ENCODE assay signal across 28 mouse cellular contexts in genomic region chrX:134158151-134158550, GRCm38 (mm10). TPM values are rescaled to one million over a fixed set of nuclear protein-coding genes. Genes with fewer than 3 reads are reported as not detected.
A peak's percentile ranks its signal among the peaks of the same experiment; 100 is the strongest.
DNase-seq lines count a peak whose midpoint lies in the region.
"Had no signal": no experiment of that assay in that cellular context is flagged by ENCODE, and none has a peak within 500 bp of the region (broad histone marks: within the 10 kb centered on the region; RNA-seq: fewer than 3 reads in every experiment).

No protein-coding gene starts in this region.

- DNase-seq in CD4-positive helper T cell, adult 2 months (ENCODE audit: low read depth, low spot score), result peak; percentile 41
- DNase-seq in CD8-positive naive resting alpha-beta T cell, adult 2 months (ENCODE audit: low read depth in 2 of 2, low spot score in 2 of 2), result peak; percentile 14 to 15
- DNase-seq in induced T-regulatory cell, adult 2 months (ENCODE audit: low read depth), result peak; percentile 5
- peak; percentile 53 for DNase-seq in thymus, postnatal 0 days (ENCODE audit: low spot score)
- no peak for DNase-seq in adrenal gland, adult (ENCODE audit: inconsistent age in 2 of 2, low spot score in 1 of 2)
- DNase-seq in retina, embryonic 14.5 days (ENCODE audit: low spot score), result no peak
- no peak for DNase-seq in frontal cortex, postnatal 25 days (ENCODE audit: low spot score in 2 of 2)
- DNase-seq in liver, result no peak
- DNase-seq: adrenal gland, postnatal 10 days; cerebellum, adult 8-10 months; heart, postnatal 4 days; right cerebral cortex, postnatal 25 days had no signal

RNA-seq across cellular contexts. Expression of gene Xkrx, which starts 3.7 kb away (rescaled TPM):
- polyA plus RNA-seq in thymus, postnatal 0 days (2015; fragmentation: Nextera tagmentation; extraction: Ambion mirVana), result 7.0 and 8.0 TPM in 2 replicates
- polyA plus RNA-seq: limb, embryonic 10.5 days; liver, embryonic 16.5 days; neural tube, embryonic 11.5 days had no signal

RNA-seq across cellular contexts. Expression of gene Arl13a, which starts 29.1 kb away (rescaled TPM):
- polyA plus RNA-seq in thymus, postnatal 0 days (2015; fragmentation: Nextera tagmentation; extraction: Ambion mirVana), result 0.06 TPM in 1 of 2 replicates, not detected in the other
- polyA plus RNA-seq: embryonic facial prominence, embryonic 15.5 days; forebrain, embryonic 14.5 days; frontal cortex, adult 2 months; hindbrain, embryonic 16.5 days; intestine, postnatal 0 days; kidney, postnatal 0 days; large intestine, adult 2 months; limb, embryonic 10.5 days; liver, adult 2 months; liver, embryonic 16.5 days; lung, embryonic 16.5 days; midbrain, embryonic 11.5 days; midbrain, postnatal 0 days; neural tube, embryonic 11.5 days; stomach, postnatal 0 days; urinary bladder, adult 2 months had no signal

Comparison
In these comparisons a context has a peak if more than half of its experiments do, and no peak if none do; other contexts are left out.
1. DNase-seq: peak in CD4-positive helper T cell, adult 2 months (single experiment), CD8-positive naive resting alpha-beta T cell, adult 2 months (2 of 2), induced T-regulatory cell, adult 2 months (single experiment) and thymus, postnatal 0 days (single experiment); none in adrenal gland, adult (0 of 2), retina, embryonic 14.5 days (single experiment), frontal cortex, postnatal 25 days (0 of 2) and liver (single experiment).